Mouse (Mus musculus) small intestine, adult 2 months (tissue): ENCODE data around the gene Brca1. TPM values are rescaled to one million over a fixed set of nuclear protein-coding genes. Genes with fewer than 3 reads are reported as not detected.
"Not testable (repeated sequence)": the region's sequence is repeated elsewhere in the genome, so short reads cannot be mapped to it uniquely, and the experiment has no call there.

Experiments used
- H3K27ac ChIP-seq: fragments of 200-500 bp; 2 replicates; pipeline ENCODE4 v1.5.1; 2012; ENCODE audit warnings: low read depth, low read length, control low read depth, inconsistent platforms; ENCODE audit not compliant: insufficient read depth
- H3K27me3 ChIP-seq: fragments of 200-500 bp; 2 replicates; pipeline ENCODE4 v1.6.1; 2012; ENCODE audit warnings: mild to moderate bottlenecking, moderate library complexity, low read length, inconsistent platforms; ENCODE audit not compliant: control insufficient read depth, insufficient read depth
- H3K36me3 ChIP-seq: fragments of 200-500 bp; 2 replicates; pipeline ENCODE4 v1.6.1; 2012; ENCODE audit warnings: mild to moderate bottlenecking, low read length, control low read depth, inconsistent platforms; ENCODE audit not compliant: control insufficient read depth, insufficient read depth
- H3K4me1 ChIP-seq: fragments of 200-500 bp; 2 replicates; pipeline ENCODE4 v1.6.1; 2012; ENCODE audit warnings: low read length, inconsistent platforms, mixed read lengths; ENCODE audit not compliant: control insufficient read depth, insufficient read depth, insufficient read length
- H3K4me3 ChIP-seq: fragments of 200-500 bp; 2 replicates; pipeline ENCODE4 v1.5.1; 2012; ENCODE audit warnings: low read depth, mild to moderate bottlenecking, control low read depth, inconsistent platforms, low read length, moderate library complexity
- CTCF ChIP-seq: fragments of 200-500 bp; IDR thresholded peaks from 2 replicates; pipeline ENCODE4 v1.5.1; 2012; ENCODE audit warnings: low read depth, mild to moderate bottlenecking, control low read depth, inconsistent platforms, low read length, moderate library complexity, mixed read lengths; ENCODE audit not compliant: insufficient replicate concordance, insufficient read length; ENCODE audit errors: extremely low read depth
- POLR2A ChIP-seq: fragments of 200-500 bp; IDR thresholded peaks from 2 replicates; pipeline ENCODE4 v1.6.1; 2012; ENCODE audit warnings: low read depth, mild to moderate bottlenecking, control low read depth, inconsistent platforms, low read length, moderate library complexity
- WGBS: fragments of 180-500 bp; shearing (Covaris S2); methylation state at CpG from one replicate; pipeline ENCODE4 v1.1.7; 2018; 5-methylcytosine and 5-hydroxymethylcytosine counted together
- polyA plus RNA-seq: library from polyadenylated mRNA; depleted of rRNA; stranded (reverse); fragments of >200 nt; gene quantifications from 2 replicates; pipeline ENCODE4 v1.2.3, GENCODE M21; 2012

The Brca1 gene
- polyA plus RNA-seq, 1 experiment = 1.0 TPM

GRCm38 (mm10) chr11:101479171-101479635, 72.6 kb downstream of the Brca1 start:
- no peaks in the 10 kb centered on the region for H3K27me3 ChIP-seq
- 13% methylated on average over 18 of the region's 18 CpGs for WGBS

GRCm38 (mm10) chr11:101477552-101478211, 74.1 kb downstream of the Brca1 start:
- TF ChIP-seq POLR2A (no peak), CTCF (no peak)
- Histone ChIP-seq H3K27ac (no peak overlapping the region), H3K4me1 (peaks cover 28% of the 10 kb centered on the region), H3K36me3 (no peaks in the 10 kb centered on the region), H3K4me3 (no peak overlapping the region), H3K27me3 (no peaks in the 10 kb centered on the region)
- WGBS = 88% methylated on average over 10 of the region's 10 CpGs

More at GRCm38 (mm10) chr11:101479171-101479635, 72.6 kb downstream of the Brca1 start:
- Histone ChIP-seq H3K4me3 (peak overlapping the region; percentile 36), H3K4me1 (peaks cover 28% of the 10 kb centered on the region), H3K36me3 (no peaks in the 10 kb centered on the region), H3K27ac (no peak overlapping the region)
- no peak for TF ChIP-seq POLR2A
- no peak for TF ChIP-seq CTCF

- 69% methylated on average over 4 of the region's 4 CpGs for whole genome bisulfite sequencing
- no peak for TF ChIP-seq CTCF
- no peak for TF ChIP-seq POLR2A
- Histone ChIP-seq H3K4me1 (peaks cover 28% of the 10 kb centered on the region), H3K4me3 (no peak overlapping the region), H3K27ac (no peak overlapping the region), H3K36me3 (no peaks in the 10 kb centered on the region), H3K27me3 (no peaks in the 10 kb centered on the region)
These were observed 74.6 kb downstream of the Brca1 start for GRCm38 (mm10) chr11:101477194-101477551.

- WGBS = 57% methylated on average over 4 of the region's 4 CpGs
These were observed 75.4 kb downstream of the Brca1 start for GRCm38 (mm10) chr11:101476361-101476760.

GRCm38 (mm10) chr11:101474298-101474697, 77.5 kb downstream of the Brca1 start:
- Histone ChIP-seq H3K4me1 (peaks cover 7% of the 10 kb centered on the region), H3K27me3 (no peaks in the 10 kb centered on the region), H3K4me3 (no peak overlapping the region), H3K27ac (no peak overlapping the region), H3K36me3 (no peaks in the 10 kb centered on the region)
- TF ChIP-seq CTCF = no peak
- TF ChIP-seq POLR2A = no peak
- 33% methylated on average over 5 of the region's 5 CpGs for WGBS

More at GRCm38 (mm10) chr11:101476361-101476760, 75.4 kb downstream of the Brca1 start:
- H3K36me3 ChIP-seq, H3K27me3 ChIP-seq, H3K27ac ChIP-seq, H3K4me3 ChIP-seq: not testable (repeated sequence)
- H3K4me1 ChIP-seq = peaks cover 23% of the 10 kb centered on the region

- 83% methylated on average over 1 of the region's 1 CpGs for WGBS
- not testable (repeated sequence) for H3K27me3 ChIP-seq, H3K4me1 ChIP-seq, H3K36me3 ChIP-seq, H3K4me3 ChIP-seq, H3K27ac ChIP-seq
These were observed 78.1 kb downstream of the Brca1 start for GRCm38 (mm10) chr11:101473686-101474085.

GRCm38 (mm10) chr11:101472336-101472735, 79.4 kb downstream of the Brca1 start:
- 66% methylated on average over 7 of the region's 7 CpGs for WGBS
- H3K4me1 ChIP-seq = no peaks in the 10 kb centered on the region
- H3K27ac ChIP-seq = no peak overlapping the region
- H3K4me3 ChIP-seq = no peak overlapping the region
- H3K36me3 ChIP-seq = no peaks in the 10 kb centered on the region
- TF ChIP-seq CTCF (no peak), POLR2A (no peak)
- H3K27me3 ChIP-seq = no peaks in the 10 kb centered on the region

GRCm38 (mm10) chr11:101471926-101472325, 79.8 kb downstream of the Brca1 start:
- TF ChIP-seq POLR2A = no peak
- no peak for TF ChIP-seq CTCF
- H3K27me3 ChIP-seq = no peaks in the 10 kb centered on the region
- 80% methylated on average over 3 of the region's 3 CpGs for WGBS
- H3K4me1 ChIP-seq = no peaks in the 10 kb centered on the region
- no peak overlapping the region for H3K4me3 ChIP-seq
- no peaks in the 10 kb centered on the region for H3K36me3 ChIP-seq
- no peak overlapping the region for H3K27ac ChIP-seq
